Comparison of ENCODE assay signal across 13 mouse cellular contexts in genomic region chr5:74078400-74078799, GRCm38 (mm10).
"Had no signal": no experiment of that assay in that cellular context is flagged by ENCODE, and none has a peak within 500 bp of the region (broad histone marks: within the 10 kb centered on the region; RNA-seq: fewer than 3 reads in every experiment).

No protein-coding gene starts in this region.

- H3K4me3 ChIP-seq: kidney, embryonic 15.5 days; limb, embryonic 10.5 days; liver, embryonic 13.5 days; lung, embryonic 15.5 days; midbrain, embryonic 13.5 days had no signal

- ATAC-seq: midbrain, embryonic 13.5 days had no signal

- H3K9ac ChIP-seq: kidney, embryonic 15.5 days; liver, embryonic 13.5 days; liver, postnatal 0 days; lung, embryonic 15.5 days; midbrain, embryonic 13.5 days had no signal

- H3K36me3 ChIP-seq: kidney, embryonic 15.5 days; limb, embryonic 10.5 days; liver, embryonic 13.5 days; lung, embryonic 15.5 days; midbrain, embryonic 13.5 days had no signal

- H3K4me1 ChIP-seq: midbrain, embryonic 13.5 days had no signal

- H3K27ac ChIP-seq: kidney, embryonic 15.5 days; lung, embryonic 15.5 days; macrophage; midbrain, embryonic 13.5 days had no signal

- H3K27me3 ChIP-seq: kidney, embryonic 15.5 days; lung, embryonic 15.5 days had no signal

- H3K4me2 ChIP-seq: kidney, embryonic 15.5 days; liver, embryonic 13.5 days; lung, embryonic 15.5 days; midbrain, embryonic 13.5 days had no signal

- DNase-seq: kidney, postnatal 14 days; liver, embryonic 13.5 days; liver, postnatal 0 days; lung, postnatal 14 days; right cerebral cortex, adult 18-20 months; right cerebral cortex, postnatal 25 days; thymus, adult 18-20 months; thymus, postnatal 14 days had no signal

- H3K9me3 ChIP-seq: kidney, embryonic 15.5 days; limb, embryonic 10.5 days; liver, embryonic 13.5 days; lung, embryonic 15.5 days; midbrain, embryonic 13.5 days had no signal
